21 mouse cellular contexts compared by ENCODE assay signal in genomic region chr5:53759912-53760311, GRCm38 (mm10). TPM values are rescaled to one million over a fixed set of nuclear protein-coding genes. Genes with fewer than 3 reads are reported as not detected.
DNase-seq lines count a peak whose midpoint lies in the region; ATAC-seq and TF ChIP-seq lines count a peak whose summit lies in the region.
"Had no signal": no experiment of that assay in that cellular context is flagged by ENCODE, and none has a peak within 500 bp of the region (broad histone marks: within the 10 kb centered on the region; RNA-seq: fewer than 3 reads in every experiment).

No protein-coding gene starts in this region.

- no peaks in the 10 kb centered on the region for H3K9me3 ChIP-seq in kidney, embryonic 15.5 days (replicated peaks)
- no peaks in the 10 kb centered on the region for H3K9me3 ChIP-seq in midbrain, embryonic 15.5 days
- H3K9me3 ChIP-seq: embryonic facial prominence, embryonic 12.5 days; heart, embryonic 10.5 days; hindbrain, embryonic 12.5 days had no signal

- DNase-seq in kidney, adult 2 months: peak; percentile 89
- DNase-seq in kidney, adult 18-20 months: no peak
- DNase-seq in kidney, postnatal 10 days: peak; percentile 26
- DNase-seq in urinary bladder, postnatal 14 days (ENCODE audit: low spot score): no peak
- DNase-seq in spleen, postnatal 10 days (ENCODE audit: low spot score in 2 of 2): no peak
- DNase-seq: adrenal gland, adult 8-10 months; cerebellum, adult 11-12 months; cerebellum, adult 9-10 months; cerebellum, postnatal 25 days; gastrocnemius, postnatal 10 days; heart, adult 18-20 months; heart, postnatal 10 days; heart, postnatal 4 days had no signal

- H3K4me2 ChIP-seq in kidney, embryonic 15.5 days: no peak overlapping the region
- no peak overlapping the region for H3K4me2 ChIP-seq in midbrain, embryonic 15.5 days
- H3K4me2 ChIP-seq: embryonic facial prominence, embryonic 12.5 days; hindbrain, embryonic 12.5 days had no signal

- no peak for TF ChIP-seq POLR2A in kidney, adult 2 months (IDR thresholded peaks at IDR 0.05; ENCODE audit: low read depth, low read length)

- H3K9ac ChIP-seq in kidney, embryonic 15.5 days: no peak overlapping the region
- no peak overlapping the region for H3K9ac ChIP-seq in midbrain, embryonic 15.5 days
- H3K9ac ChIP-seq: embryonic facial prominence, embryonic 12.5 days; hindbrain, embryonic 12.5 days had no signal

- no peak for TF ChIP-seq CTCF in kidney, adult 2 months (conservative IDR thresholded peaks at IDR 0.05; ENCODE audit: insufficient read depth, insufficient read length, low read depth, low read length)

- 45% methylated on average over 4 of the region's 4 CpGs for WGBS in kidney, adult 2 months
- 84% methylated on average over 4 of the region's 4 CpGs for WGBS in kidney, embryonic 15.5 days
- WGBS in midbrain, embryonic 15.5 days: 92% methylated on average over 4 of the region's 4 CpGs

- H3K27ac ChIP-seq in kidney, adult 2 months (ENCODE audit: insufficient read depth, low read depth, low read length): peak overlapping the region; percentile 93
- peak overlapping the region; percentile 57 for H3K27ac ChIP-seq in kidney, embryonic 15.5 days
- H3K27ac ChIP-seq in midbrain, embryonic 15.5 days: no peak overlapping the region
- H3K27ac ChIP-seq: embryonic facial prominence, embryonic 12.5 days; heart, embryonic 10.5 days; hindbrain, embryonic 12.5 days had no signal

- no peak overlapping the region for H3K4me3 ChIP-seq in kidney, adult 2 months (ENCODE audit: insufficient read depth, low read depth, low read length)
- no peak overlapping the region for H3K4me3 ChIP-seq in kidney, embryonic 15.5 days (replicated peaks)
- no peak overlapping the region for H3K4me3 ChIP-seq in midbrain, embryonic 15.5 days
- H3K4me3 ChIP-seq: embryonic facial prominence, embryonic 12.5 days; heart, embryonic 10.5 days; hindbrain, embryonic 12.5 days had no signal

- H3K4me1 ChIP-seq in kidney, adult 2 months (ENCODE audit: control insufficient read depth, insufficient read depth, low read length): peaks cover 17% of the 10 kb centered on the region; the same call in 1 of the 2 replicates
- no peaks in the 10 kb centered on the region for H3K4me1 ChIP-seq in kidney, embryonic 15.5 days
- no peaks in the 10 kb centered on the region for H3K4me1 ChIP-seq in midbrain, embryonic 15.5 days
- H3K4me1 ChIP-seq: embryonic facial prominence, embryonic 12.5 days; heart, embryonic 10.5 days; hindbrain, embryonic 12.5 days had no signal

- no peaks in the 10 kb centered on the region for H3K27me3 ChIP-seq in kidney, adult 2 months (replicated peaks; ENCODE audit: control insufficient read depth, insufficient read depth, low read length)
- no peaks in the 10 kb centered on the region for H3K27me3 ChIP-seq in kidney, embryonic 15.5 days
- H3K27me3 ChIP-seq in midbrain, embryonic 15.5 days (replicated peaks): no peaks in the 10 kb centered on the region
- H3K27me3 ChIP-seq: embryonic facial prominence, embryonic 12.5 days; hindbrain, embryonic 12.5 days had no signal

- peak; percentile 87 for ATAC-seq in kidney, embryonic 15.5 days (replicated peaks; ENCODE audit: low FRiP score)
- no peak for ATAC-seq in midbrain, embryonic 15.5 days (replicated peaks)
- ATAC-seq: forebrain, embryonic 16.5 days had no signal

- H3K36me3 ChIP-seq in kidney, adult 2 months (ENCODE audit: control insufficient read depth, insufficient read depth, low read length): no peaks in the 10 kb centered on the region
- no peaks in the 10 kb centered on the region for H3K36me3 ChIP-seq in kidney, embryonic 15.5 days
- H3K36me3 ChIP-seq in midbrain, embryonic 15.5 days (replicated peaks): no peaks in the 10 kb centered on the region
- H3K36me3 ChIP-seq: embryonic facial prominence, embryonic 12.5 days; heart, embryonic 10.5 days; hindbrain, embryonic 12.5 days had no signal

RNA-seq across cellular contexts. Expression of gene Tbc1d19, which starts 49.5 kb away (rescaled TPM):
- 15.5 and 18.5 TPM in 2 replicates for polyA plus RNA-seq in kidney, adult 2 months (2012; rRNA removed)
- polyA plus RNA-seq in kidney, embryonic 15.5 days (2015; fragmentation: Nextera tagmentation; extraction: Ambion mirVana): 44.4 and 46.9 TPM in 2 replicates
- 57.9 and 66.8 TPM in 2 replicates for polyA plus RNA-seq in midbrain, embryonic 15.5 days (2015; fragmentation: Nextera tagmentation; extraction: Ambion mirVana)

RNA-seq across cellular contexts. Expression of gene Cckar, which starts 52.4 kb away (rescaled TPM):
- polyA plus RNA-seq in kidney, adult 2 months (2012; rRNA removed): 46.0 and 56.7 TPM in 2 replicates
- 3.9 and 4.3 TPM in 2 replicates for polyA plus RNA-seq in kidney, embryonic 15.5 days (2015; fragmentation: Nextera tagmentation; extraction: Ambion mirVana)
- polyA plus RNA-seq in midbrain, embryonic 15.5 days (2015; fragmentation: Nextera tagmentation; extraction: Ambion mirVana): 0.75 and 1.1 TPM in 2 replicates
- polyA plus RNA-seq: cortical plate, adult 2 months; frontal cortex, adult 2 months had no signal

Comparison
In these comparisons a context has a peak if more than half of its experiments do, and no peak if none do; other contexts are left out.
1. DNase-seq: peak in kidney, adult 2 months (single experiment) and kidney, postnatal 10 days (single experiment); none in kidney, adult 18-20 months (single experiment), urinary bladder, postnatal 14 days (single experiment) and spleen, postnatal 10 days (0 of 2).